Mouse (Mus musculus): Measurements from ENCODE around the gene Creb5. TPM values are rescaled to one million over a fixed set of nuclear protein-coding genes. Genes with fewer than 3 reads are reported as not detected.

Creb5 gene
- 0.02 TPM in 1 of 2 replicates, not detected in the other for polyA plus RNA-seq (2012)

- TF ChIP-seq TAL1 (IDR thresholded peaks at IDR 0.05; ENCODE audit: low read length) (no peak), GATA1 (IDR thresholded peaks at IDR 0.05; ENCODE audit: low read length) (no peak)
- no peaks in the 10 kb centered on the region; the same call in 1 of the 2 replicates for H3K4me1 ChIP-seq (ENCODE audit: control insufficient read depth)
- H3K4me3 ChIP-seq (replicated peaks): no peak within 1 kb of the TSS
- H3K9me3 ChIP-seq (ENCODE audit: control insufficient read depth, low read length): no peaks in the 10 kb centered on the region
- H3K27me3 ChIP-seq (ENCODE audit: control insufficient read depth): peaks cover 71% of the 10 kb centered on the region
- no peaks in the 10 kb centered on the region for H3K36me3 ChIP-seq (ENCODE audit: control insufficient read depth)
These were observed at the start of gene Creb5 for GRCm38 (mm10) chr6:53287038-53287561. Creb5 (plus strand) TSS chr6:53287270.

- H3K27me3 ChIP-seq (ENCODE audit: control insufficient read depth): no peaks in the 10 kb centered on the region
- no peaks in the 10 kb centered on the region for H3K36me3 ChIP-seq (ENCODE audit: control insufficient read depth)
- H3K4me1 ChIP-seq (ENCODE audit: control insufficient read depth): no peaks in the 10 kb centered on the region
- TF ChIP-seq TAL1 (IDR thresholded peaks at IDR 0.05; ENCODE audit: low read length): no peak
- no peak for TF ChIP-seq GATA1 (IDR thresholded peaks at IDR 0.05; ENCODE audit: low read length)
- H3K4me3 ChIP-seq (replicated peaks): no peak overlapping the region
- H3K9me3 ChIP-seq (ENCODE audit: control insufficient read depth, low read length): no peaks in the 10 kb centered on the region
These were observed 27.2 kb upstream of the Creb5 start for GRCm38 (mm10) chr6:53259841-53260240.

- no peaks in the 10 kb centered on the region for H3K9me3 ChIP-seq (ENCODE audit: control insufficient read depth, low read length)
- TF ChIP-seq GATA1 (IDR thresholded peaks at IDR 0.05; ENCODE audit: low read length) (no peak), TAL1 (IDR thresholded peaks at IDR 0.05; ENCODE audit: low read length) (no peak)
- no peaks in the 10 kb centered on the region for H3K4me1 ChIP-seq (ENCODE audit: control insufficient read depth)
- H3K27me3 ChIP-seq (ENCODE audit: control insufficient read depth): no peaks in the 10 kb centered on the region; the same call in 1 of the 2 replicates
- no peaks in the 10 kb centered on the region for H3K36me3 ChIP-seq (ENCODE audit: control insufficient read depth)
- H3K4me3 ChIP-seq (replicated peaks): no peak overlapping the region
These were observed 24.7 kb upstream of the Creb5 start for GRCm38 (mm10) chr6:53262401-53262800.

- H3K36me3 ChIP-seq (ENCODE audit: control insufficient read depth): no peaks in the 10 kb centered on the region
- no peak overlapping the region for H3K4me3 ChIP-seq (replicated peaks)
- H3K4me1 ChIP-seq (ENCODE audit: control insufficient read depth): no peaks in the 10 kb centered on the region
- TF ChIP-seq TAL1 (IDR thresholded peaks at IDR 0.05; ENCODE audit: low read length): no peak
- TF ChIP-seq GATA1 (IDR thresholded peaks at IDR 0.05; ENCODE audit: low read length): no peak
- no peaks in the 10 kb centered on the region; the same call in 1 of the 2 replicates for H3K27me3 ChIP-seq (ENCODE audit: control insufficient read depth)
- H3K9me3 ChIP-seq (ENCODE audit: control insufficient read depth, low read length): no peaks in the 10 kb centered on the region
These were observed 20.0 kb upstream of the Creb5 start for GRCm38 (mm10) chr6:53267036-53267435.

GRCm38 (mm10) chr6:53267732-53268505 is 19.2 kb upstream of the Creb5 start:
- Histone ChIP-seq H3K4me1 (ENCODE audit: control insufficient read depth) (no peaks in the 10 kb centered on the region), H3K36me3 (ENCODE audit: control insufficient read depth) (no peaks in the 10 kb centered on the region), H3K4me3 (replicated peaks) (no peak overlapping the region), H3K9me3 (ENCODE audit: control insufficient read depth, low read length) (no peaks in the 10 kb centered on the region), H3K27me3 (ENCODE audit: control insufficient read depth) (no peaks in the 10 kb centered on the region; the same call in 1 of the 2 replicates)
- no peak for TF ChIP-seq GATA1 (IDR thresholded peaks at IDR 0.05; ENCODE audit: low read length)
- TF ChIP-seq TAL1 (IDR thresholded peaks at IDR 0.05; ENCODE audit: low read length): no peak

- no peaks in the 10 kb centered on the region for H3K9me3 ChIP-seq (ENCODE audit: control insufficient read depth, low read length)
- no peak overlapping the region for H3K4me3 ChIP-seq (replicated peaks)
- no peaks in the 10 kb centered on the region; the same call in 1 of the 2 replicates for H3K27me3 ChIP-seq (ENCODE audit: control insufficient read depth)
- H3K4me1 ChIP-seq (ENCODE audit: control insufficient read depth): no peaks in the 10 kb centered on the region
- no peak for TF ChIP-seq TAL1 (IDR thresholded peaks at IDR 0.05; ENCODE audit: low read length)
- TF ChIP-seq GATA1 (IDR thresholded peaks at IDR 0.05; ENCODE audit: low read length): no peak
- no peaks in the 10 kb centered on the region for H3K36me3 ChIP-seq (ENCODE audit: control insufficient read depth)
These were observed 15.9 kb upstream of the Creb5 start for GRCm38 (mm10) chr6:53271216-53271615.

- Histone ChIP-seq H3K27me3 (ENCODE audit: control insufficient read depth) (no peaks in the 10 kb centered on the region; the same call in 1 of the 2 replicates), H3K9me3 (ENCODE audit: control insufficient read depth, low read length) (no peaks in the 10 kb centered on the region), H3K4me3 (replicated peaks) (no peak overlapping the region), H3K36me3 (ENCODE audit: control insufficient read depth) (no peaks in the 10 kb centered on the region), H3K4me1 (ENCODE audit: control insufficient read depth) (no peaks in the 10 kb centered on the region)
- TF ChIP-seq GATA1 (IDR thresholded peaks at IDR 0.05; ENCODE audit: low read length): no peak
- no peak for TF ChIP-seq TAL1 (IDR thresholded peaks at IDR 0.05; ENCODE audit: low read length)
These were observed 15.4 kb upstream of the Creb5 start for GRCm38 (mm10) chr6:53271636-53272035.

GRCm38 (mm10) chr6:53286389-53287037 is 557 bp upstream of the Creb5 start:
- no peak for TF ChIP-seq GATA1 (IDR thresholded peaks at IDR 0.05; ENCODE audit: low read length)
- TF ChIP-seq TAL1 (IDR thresholded peaks at IDR 0.05; ENCODE audit: low read length): no peak
- H3K4me1 ChIP-seq (ENCODE audit: control insufficient read depth): no peaks in the 10 kb centered on the region; the same call in 1 of the 2 replicates
- no peak overlapping the region for H3K4me3 ChIP-seq (replicated peaks)
- no peaks in the 10 kb centered on the region for H3K9me3 ChIP-seq (ENCODE audit: control insufficient read depth, low read length)
- no peaks in the 10 kb centered on the region for H3K36me3 ChIP-seq (ENCODE audit: control insufficient read depth)
- H3K27me3 ChIP-seq (ENCODE audit: control insufficient read depth): peaks cover 71% of the 10 kb centered on the region

Measured in erythroblast, embryonic 14.5 days (primary cell).